Mouse (Mus musculus) c-Kit-negative CD71-positive TER-119-positive erythroid progenitor cells, embryonic 14.5 days (primary cell): ENCODE results near the gene Ispd.

ENCODE experiments used
- DNase-seq: peaks from one replicate; pipeline ENCODE4 v3.0.0-alpha.2; 2013; ENCODE audit warnings: low read depth, low spot score

The Ispd gene

DNA sequence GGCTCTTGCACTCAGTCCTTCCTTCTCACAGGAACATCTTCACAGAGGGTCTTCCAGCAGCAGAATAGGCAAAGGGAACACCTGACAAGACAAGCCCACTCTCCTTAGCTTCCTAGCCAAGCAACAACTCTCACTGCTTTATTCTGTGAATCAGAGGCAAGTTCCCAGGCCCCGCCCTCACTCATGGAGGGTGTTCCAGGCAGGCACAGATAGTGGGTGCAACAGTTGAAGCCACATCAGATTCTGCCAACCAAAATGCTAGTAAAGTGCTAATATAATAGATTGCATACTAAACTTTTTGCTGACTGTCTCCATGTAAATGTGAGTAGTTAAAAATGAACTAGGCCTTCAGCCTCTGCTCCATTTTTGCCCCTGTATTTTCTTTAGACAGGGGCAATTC is 173.4 kb downstream of the Ispd start:
- no peak for DNase-seq

DNA sequence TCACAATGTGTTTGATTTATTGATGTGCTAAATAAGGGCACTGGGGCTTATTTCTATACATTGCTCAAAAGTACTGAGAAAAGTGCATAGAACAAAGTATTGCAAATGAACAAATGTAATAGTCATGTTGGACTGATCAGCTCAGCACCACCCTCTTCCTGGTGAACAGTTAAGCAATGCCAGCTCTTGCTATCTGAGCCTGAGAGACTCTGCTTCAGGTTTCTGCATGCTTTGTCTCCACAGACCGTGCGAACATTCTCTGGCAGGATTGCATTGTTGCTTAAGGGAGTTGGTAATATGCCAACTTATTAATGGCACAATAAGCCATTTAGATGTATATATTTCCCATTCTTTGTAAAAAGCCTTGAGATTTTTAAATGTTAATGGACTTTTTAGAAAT is 182.9 kb downstream of the Ispd start:
- DNase-seq = no peak

DNA sequence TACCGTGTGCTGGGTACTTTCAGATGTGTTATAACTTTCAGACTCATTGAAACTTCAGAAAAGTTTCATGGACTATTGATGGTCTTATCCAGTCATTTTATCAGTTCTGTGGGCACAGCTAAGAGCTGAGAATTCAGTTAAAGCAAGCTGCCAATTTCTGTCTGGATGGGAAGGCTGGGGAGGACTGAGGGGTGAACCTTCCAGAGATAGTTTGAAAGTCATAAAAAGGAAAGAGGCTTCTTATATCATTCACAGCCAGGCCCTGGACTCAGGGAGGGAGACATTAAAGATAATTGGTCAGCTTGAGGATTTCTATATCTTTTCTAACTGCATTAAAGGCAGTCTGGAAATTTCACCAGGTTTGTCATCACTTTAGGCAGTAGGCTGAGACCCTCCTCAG is 185.7 kb downstream of the Ispd start:
- no peak for DNase-seq

DNA sequence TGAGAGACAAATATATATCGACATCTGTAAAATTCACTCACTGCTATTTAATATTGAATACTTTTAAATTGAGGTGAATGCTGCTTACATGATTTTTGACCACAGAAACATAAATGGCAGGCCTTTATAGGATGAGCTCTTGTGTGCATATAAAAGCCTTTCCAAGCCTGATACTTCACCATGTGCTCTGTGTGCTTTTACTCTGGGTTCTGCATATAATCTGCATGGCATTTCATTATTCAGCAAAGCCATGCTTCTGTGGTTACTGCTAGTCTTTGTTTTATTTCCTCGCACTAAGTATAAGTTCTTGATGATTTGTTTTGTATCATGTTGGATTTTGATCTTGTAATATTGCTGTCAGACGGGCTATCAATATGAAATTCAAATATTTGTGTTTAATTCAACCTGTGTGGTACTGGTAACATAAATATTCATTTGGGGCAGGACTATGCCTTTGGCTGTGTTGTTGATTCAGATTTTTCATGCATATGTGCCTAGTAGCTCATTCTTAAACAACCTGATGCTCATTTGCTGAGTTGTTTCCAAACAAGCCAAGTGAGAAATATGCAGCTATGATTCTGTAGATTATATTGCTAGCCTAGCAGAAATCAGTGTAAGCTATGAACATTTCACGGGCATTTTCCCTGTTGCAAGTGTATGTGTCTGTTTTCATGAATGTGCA is 189.3 kb downstream of the Ispd start:
- no peak for DNase-seq

DNA sequence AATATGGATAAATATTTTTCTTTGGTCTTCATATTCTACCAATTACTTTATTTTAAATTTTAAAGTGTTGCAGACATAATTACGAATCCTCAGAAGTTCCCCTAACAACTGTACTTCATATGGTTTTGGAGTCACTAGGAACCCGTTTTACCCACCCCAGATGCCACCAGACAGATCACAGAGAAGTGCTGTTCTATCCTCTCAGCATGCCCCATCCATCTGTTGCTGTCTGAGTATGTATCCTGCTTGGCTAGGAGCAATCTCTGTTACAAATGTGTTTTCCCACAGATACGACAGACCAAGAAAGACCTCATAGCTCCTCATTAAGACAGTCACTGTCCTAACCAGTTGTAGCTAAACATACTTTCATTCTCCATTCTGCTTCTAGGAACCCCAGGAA is 203.6 kb downstream of the Ispd start:
- no peak for DNase-seq

DNA sequence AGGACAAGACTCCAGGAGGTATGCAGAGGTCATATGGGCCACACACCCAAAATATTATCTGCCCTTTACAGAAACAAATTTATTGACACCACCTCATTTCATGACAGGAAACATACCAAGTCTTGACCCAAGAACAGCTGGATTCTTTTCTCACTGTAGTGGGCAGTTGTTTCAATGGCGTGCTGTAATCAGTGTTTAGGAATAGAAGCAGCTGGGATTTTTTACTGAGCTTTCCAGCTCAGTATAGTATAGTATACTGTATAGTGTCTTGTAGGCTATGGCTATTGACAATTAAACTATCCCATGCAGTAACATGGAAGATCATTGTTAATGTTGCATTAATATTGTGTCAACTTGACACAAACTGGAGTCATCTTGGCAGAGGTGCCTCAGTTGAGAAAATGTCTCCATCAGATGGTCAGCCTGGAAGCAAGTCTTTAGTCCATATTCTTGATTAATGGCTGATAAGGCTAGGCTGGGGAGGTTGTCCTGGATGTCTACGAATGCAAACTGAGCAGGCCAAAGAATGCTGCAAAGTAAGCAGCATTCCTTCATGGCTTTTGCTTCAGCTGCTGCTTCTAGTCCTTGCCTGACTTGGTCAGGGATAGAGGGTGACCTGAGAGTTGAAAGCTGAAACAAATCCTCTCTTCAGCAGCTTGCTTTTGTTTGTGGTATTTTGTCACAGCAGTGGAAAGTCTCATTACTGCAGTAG is 216.4 kb downstream of the Ispd start:
- no peak for DNase-seq

DNA sequence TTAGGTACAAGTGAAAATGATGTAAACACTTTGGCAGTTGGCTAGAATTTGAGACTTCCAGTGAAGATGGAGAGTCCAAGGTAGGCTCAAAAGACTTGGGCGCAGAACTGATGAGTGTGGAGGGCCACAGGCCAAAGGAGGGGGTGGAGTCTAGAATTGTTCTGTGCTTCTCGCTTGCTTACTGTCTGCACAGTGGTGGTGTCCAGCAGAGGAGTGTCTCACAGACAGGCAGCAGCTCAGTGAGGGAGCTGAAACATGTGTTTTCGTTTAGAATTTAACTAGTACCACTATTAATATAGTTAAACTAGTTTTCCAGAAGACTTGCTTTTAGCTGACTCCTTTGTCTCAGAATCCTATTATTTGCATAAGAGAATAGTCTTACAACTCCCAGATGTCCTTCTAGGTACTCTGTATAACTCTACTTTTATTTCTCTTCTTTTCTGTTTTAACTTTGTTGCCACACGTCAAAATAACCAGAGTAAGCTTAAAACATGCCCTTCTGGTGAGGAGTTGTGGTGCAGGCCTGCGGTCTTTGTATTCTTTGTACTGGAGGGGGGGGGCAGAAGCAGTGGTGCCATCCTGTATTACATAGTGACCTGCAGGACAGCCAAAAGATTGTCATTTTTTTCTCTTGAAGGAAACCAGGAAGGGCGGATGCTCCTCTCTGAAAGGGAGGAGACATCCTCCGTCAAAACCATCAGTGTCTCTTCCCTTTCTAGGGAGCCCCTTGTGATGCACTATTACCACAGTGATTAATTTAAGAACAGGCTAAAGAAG is 240.9 kb downstream of the Ispd start:
- DNase-seq = no peak

DNA sequence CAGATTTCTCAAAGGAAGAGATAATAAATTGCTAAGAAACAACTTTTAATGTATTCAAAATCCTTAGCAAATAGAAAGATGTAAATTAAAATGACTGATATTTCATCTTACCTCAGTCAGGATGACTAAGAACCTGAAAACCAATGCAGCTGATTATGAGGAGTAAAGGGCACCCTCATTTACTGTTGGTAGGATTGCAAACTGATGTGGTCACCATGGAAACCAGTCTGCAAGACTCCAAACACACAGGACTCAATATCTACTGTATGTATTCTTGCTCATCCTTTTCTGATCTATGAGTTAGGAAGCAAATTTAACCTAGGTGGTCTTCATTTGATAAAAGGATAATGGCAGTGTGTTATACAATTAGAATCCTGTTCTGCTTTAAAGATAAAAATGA is 246.0 kb downstream of the Ispd start:
- no peak for DNase-seq

DNA sequence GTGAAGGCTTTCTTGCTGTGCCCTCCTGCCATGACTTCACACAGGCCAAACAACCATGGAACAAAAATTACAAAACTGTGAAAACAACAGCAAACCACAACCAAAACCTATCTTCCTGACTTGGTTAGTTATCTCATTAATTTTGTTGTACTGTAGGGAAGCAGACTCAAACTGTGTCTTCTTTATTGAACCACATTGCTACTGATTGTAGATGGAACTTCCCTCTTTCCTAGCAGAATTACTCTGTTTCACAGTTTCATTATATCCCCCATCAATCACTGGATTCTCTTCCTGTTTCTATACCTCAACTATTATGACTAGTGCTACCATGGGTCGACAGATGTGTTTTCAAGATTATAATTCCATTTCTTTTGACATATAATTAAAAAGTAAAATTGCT is 251.2 kb downstream of the Ispd start:
- DNase-seq = no peak

DNA sequence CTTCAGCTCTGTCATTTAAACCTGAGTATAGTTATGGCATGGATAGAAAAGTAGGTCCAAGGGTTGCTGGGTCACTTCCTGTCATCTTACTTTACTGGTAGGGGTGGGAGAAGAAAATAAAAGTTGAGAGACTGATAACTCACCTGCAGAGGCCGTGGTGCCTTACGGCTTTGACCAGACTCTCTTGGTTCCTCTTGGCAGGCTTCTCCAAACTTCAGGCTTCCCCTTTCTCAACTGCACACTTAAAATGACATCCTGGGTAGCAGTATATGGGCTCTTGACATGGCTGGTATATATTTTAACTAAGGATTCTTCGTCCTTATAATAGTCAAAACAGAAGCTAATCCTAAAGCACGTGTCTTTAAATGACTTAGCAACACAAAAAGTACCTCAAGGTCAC is 266.3 kb downstream of the Ispd start:
- DNase-seq = no peak

DNA sequence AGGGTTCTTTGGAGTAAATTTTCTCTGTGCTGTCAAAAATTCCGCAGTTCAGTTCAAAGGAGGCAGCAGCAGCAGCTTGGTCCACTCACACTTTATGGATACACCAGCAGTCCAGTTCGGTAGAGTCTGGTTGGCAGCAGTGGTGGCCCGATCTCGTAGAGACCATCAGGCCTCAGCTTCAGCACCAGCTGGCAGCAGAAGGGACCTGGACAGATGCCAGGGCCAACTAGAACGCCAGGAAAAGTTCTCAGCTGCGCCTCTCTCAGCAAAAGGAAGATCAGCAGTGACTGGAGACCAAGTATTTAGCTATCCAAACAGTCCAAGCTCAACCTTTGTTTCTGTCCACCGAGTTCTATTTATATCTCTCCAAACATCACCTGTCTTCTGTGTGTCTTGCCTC is 281.2 kb downstream of the Ispd start:
- no peak for DNase-seq

DNA sequence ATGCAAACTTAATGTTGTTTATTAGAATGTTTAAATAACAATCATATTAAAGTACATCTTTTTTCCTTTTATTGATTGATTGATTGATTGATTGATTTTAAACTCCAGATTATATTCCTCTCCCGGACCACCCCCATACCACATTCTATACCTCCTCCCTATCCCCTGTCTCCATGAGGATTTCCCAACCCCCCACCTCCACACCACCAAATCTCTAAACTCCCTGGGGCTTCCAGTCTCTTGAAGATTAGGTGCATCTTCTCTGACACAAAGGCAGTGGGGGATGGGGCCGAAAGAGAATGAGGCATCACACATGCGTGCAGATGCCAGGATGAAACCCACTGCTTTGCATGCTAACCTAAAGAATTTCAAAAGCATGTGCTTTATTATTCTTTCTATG is 283.5 kb downstream of the Ispd start:
- no peak for DNase-seq

DNA sequence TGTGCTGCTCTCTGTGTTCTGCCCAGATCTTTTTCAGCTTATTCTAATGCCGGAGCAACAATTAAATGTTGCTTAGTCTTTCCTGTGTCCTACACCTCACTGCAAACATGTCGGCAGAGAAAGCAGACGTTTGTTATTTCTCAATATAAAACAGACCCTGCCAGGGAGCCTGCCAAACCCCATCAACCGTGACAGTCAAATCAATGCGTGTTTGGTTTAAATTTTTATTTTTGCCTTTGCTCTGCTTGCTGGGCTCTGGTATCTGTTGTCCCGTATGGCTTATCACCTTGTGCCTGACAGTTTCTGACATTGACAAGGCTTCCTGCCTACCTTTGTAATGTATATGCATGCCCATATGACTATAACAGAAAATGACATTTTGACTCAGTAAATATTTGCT is 285.5 kb downstream of the Ispd start:
- DNase-seq = no peak

DNA sequence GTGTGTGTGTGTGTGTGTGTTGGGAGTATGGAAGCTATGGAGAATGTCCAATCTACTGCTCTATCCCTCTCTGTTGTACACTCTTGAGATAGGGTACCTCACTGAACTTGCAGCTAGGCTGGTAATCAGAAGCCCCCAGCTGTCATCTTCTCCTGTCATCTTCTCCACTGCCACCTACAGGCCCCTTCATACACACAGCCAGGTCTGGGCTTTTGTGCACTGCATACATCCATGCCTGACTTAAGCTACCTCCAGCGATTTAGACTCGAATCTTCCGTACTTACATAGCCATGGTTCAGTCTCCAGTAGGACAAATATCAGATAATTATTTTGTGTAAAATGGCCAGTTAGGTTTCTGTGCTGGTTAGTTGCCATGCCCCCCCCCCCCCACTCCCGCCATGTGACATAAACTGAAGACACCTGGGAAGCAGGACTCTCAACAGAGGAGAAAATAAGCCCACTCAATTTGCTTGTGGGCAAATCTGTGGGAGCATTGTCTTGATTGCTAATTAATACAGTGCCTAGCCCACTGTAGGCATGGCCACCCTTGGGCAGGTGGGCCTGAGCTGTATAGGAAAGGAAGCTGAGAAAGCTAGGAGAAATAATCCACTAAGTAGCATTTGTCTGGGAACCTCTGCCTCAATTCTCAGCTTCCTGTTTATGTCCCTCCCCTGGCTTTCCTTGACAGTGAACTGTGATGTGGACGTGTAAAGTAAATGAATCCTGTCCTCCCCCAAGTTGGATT is 289.1 kb downstream of the Ispd start:
- DNase-seq = no peak

DNA sequence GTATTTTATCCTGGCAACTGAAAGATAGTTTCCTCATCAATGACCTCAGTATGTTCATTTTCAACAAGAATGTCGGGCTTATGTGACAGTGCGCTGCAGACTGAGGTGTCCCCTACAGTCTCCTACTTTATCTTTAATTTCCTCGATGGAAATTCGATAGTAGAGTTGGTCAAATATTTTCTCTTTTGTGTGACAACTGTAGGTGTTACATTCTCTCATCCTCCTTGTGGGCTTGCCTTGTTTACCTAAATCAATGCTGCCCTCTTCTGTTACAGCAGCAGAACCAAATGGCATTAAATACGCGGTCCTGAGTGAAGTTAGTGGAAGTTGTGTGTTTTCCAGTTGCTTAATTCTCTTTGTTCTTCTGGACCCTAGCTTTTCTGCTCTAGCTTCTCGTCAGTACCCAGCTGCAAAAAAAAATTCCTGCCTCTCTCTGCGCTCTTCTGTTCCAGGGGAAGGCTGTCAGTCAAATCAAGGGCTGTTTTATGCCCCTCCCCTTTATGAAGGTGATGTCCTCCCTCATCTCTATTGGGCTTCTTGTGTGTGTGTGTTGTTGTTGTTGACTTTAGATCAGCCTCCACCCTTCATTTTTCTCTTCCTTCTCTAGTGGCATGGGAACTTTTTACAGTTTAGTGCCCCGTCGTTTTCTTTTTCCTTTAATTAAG is 289.8 kb downstream of the Ispd start:
- DNase-seq = no peak

DNA sequence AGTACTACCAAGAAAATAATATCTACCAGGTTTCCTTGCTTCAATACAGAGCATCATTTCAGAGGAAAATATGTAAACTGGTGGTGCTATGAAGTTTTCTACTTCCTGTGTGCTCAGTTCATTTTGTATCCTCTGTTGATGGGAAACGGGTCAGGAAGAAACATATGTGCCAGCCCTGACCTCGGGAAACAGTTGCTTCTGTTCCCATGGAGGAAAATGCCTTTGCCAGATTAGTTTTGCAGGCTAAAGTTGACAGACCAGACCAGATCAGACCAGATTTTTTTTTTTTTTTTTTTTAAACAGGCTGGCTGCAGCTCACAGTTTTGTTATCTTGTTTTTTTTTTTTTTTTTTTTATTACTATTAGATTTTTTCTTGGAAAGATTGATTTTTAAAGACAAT is 293.2 kb downstream of the Ispd start:
- DNase-seq = no peak

DNA sequence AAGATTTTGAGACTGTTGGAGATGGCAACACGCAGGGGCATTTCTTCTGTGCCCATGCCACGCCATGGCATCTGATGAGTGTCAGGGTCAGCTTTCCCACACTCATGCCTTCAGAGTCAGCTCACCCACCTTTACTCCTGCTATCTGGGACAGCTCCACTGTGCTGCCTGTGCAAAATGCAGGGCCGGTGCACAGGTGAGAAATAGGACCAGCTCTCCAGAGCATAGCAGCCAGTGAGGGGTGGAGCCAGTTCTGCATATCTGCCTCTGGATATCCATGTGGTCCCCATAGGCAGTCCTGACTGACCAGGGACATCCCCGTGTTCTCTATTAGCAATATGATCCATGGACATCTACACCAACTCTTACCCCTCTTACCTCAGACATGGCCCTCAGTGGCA is 297.0 kb downstream of the Ispd start:
- DNase-seq = no peak

DNA sequence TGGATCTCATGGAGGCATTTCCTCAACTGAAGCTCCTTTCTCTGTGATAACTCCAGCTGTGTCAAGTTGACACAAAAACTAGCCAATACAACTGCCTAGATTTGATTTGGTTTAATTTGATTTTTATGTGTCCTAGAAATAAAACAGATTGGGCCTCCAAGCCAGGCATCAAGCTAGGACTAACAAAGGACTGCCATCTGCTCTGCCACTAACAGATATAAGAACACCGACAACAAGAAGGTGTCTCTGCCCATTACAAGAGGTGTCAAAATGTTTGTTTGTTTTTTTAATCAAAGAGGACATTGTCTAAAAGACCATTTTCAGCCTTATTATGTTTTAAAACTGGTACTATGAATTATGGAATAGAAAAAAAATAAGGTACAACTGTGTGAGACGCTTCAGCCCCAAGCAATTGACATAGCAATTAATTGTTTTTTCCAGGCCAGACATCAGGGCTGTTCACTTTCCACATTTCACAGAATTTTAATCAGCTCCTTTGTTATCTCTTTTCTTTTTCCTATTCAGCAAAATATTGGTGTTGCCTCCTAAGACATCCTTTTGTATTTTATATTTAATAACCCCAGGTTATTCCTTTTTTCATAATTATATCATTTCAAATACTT is 299.7 kb downstream of the Ispd start:
- no peak for DNase-seq

DNA sequence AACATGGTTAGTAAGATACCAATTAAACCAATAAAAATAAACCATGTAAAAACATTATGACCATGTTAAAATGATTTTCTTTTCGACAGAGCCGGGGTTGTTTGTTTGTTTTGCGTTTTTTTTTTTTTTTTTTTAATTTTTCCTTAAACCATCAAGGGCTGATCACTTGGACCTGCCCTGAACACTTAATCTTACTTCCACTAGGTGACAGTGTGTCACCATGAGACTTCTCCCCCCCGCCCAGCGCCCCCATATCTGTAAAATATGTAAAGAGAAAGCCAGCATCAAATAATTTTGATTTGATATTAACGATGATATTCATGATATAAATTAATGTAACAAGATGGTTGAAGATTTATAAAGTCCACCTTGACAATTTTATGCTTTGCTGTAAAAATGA is 300.5 kb downstream of the Ispd start:
- DNase-seq = no peak

DNA sequence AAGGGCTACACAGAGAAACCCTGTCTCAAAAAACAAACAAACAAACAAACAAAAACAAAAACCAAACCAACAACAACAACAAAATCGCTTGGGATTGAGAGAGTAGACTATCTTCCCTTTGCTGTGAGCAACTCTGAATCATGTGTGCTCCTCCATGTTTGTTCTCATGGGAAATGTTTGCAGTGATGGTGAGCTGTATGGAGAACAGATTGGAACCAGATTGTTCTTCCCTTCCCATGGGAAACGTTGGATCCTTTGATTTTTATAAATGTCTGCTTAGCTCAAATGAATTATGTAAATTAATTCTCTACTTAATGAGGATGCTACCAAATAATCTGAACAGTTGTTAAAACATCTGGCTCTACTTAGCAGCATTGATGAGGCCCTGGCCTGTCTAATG is 312.8 kb downstream of the Ispd start:
- DNase-seq = no peak

DNA sequence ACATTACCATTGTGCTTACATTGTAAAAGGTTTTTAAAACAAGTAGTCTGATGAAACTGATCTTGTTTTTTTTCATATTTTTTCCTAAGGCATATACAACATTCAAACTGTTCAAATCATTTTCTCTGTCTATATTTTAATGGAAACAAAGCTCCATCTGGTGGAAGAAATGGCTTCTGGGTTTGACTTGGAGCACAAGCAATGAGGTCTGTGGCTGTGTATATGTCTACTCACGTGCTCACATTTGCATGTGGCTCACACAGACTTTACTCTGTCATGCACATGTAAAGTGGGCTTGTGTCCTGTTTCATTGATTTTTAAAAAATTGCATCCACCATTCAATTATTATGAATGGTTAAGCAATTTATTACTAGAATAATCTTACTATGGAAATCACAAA is 323.1 kb downstream of the Ispd start:
- DNase-seq = no peak
